Mouse (Mus musculus) limb, embryonic 15.5 days (tissue): ENCODE measurements around the gene Tmbim4. TPM values are rescaled to one million over a fixed set of nuclear protein-coding genes. Genes with fewer than 3 reads are reported as not detected.

Experiments
- ATAC-seq: fragments of 200-750 bp; cut with Nextera tagmentation; 2 replicates; pipeline ENCODE4 v1.8.0; 2017; ENCODE audit warnings: low read depth, moderate TSS enrichment; ENCODE audit not compliant: insufficient number of reproducible peaks, low FRiP score, low TSS enrichment
- H3K27ac ChIP-seq: fragments of 300-500 bp; sonication (generic); 2 replicates; pipeline ENCODE4 v1.5.1; 2015; ENCODE audit warnings: moderate library complexity, mild to moderate bottlenecking, inconsistent platforms
- H3K27me3 ChIP-seq: fragments of 300-500 bp; sonication (generic); 2 replicates; pipeline ENCODE4 v1.6.1; 2015; ENCODE audit warnings: inconsistent platforms
- H3K36me3 ChIP-seq: fragments of 300-500 bp; sonication (generic); 2 replicates; pipeline ENCODE4 v1.6.1; 2015; ENCODE audit warnings: inconsistent platforms
- H3K4me1 ChIP-seq: fragments of 300-500 bp; sonication (generic); 2 replicates; pipeline ENCODE4 v1.6.1; 2015; ENCODE audit warnings: inconsistent platforms
- H3K4me2 ChIP-seq: fragments of 300-500 bp; sonication (generic); 2 replicates; pipeline ENCODE4 v1.6.1; 2015; ENCODE audit warnings: mild to moderate bottlenecking, inconsistent platforms
- H3K4me3 ChIP-seq: fragments of 300-500 bp; sonication (generic); 2 replicates; pipeline ENCODE4 v1.5.1; 2015; ENCODE audit warnings: mild to moderate bottlenecking, inconsistent platforms
- H3K9ac ChIP-seq: fragments of 300-500 bp; sonication (generic); 2 replicates; pipeline ENCODE4 v1.6.1; 2015; ENCODE audit warnings: inconsistent platforms
- H3K9me3 ChIP-seq: fragments of 300-500 bp; sonication (generic); 2 replicates; pipeline ENCODE4 v1.6.1; 2016; ENCODE audit warnings: inconsistent platforms
- WGBS: fragments of 180-500 bp; shearing (Covaris S2); methylation state at CpG from one replicate; pipeline ENCODE4 v1.1.7; 2015; 5-methylcytosine and 5-hydroxymethylcytosine counted together
- polyA plus RNA-seq: library from polyadenylated mRNA; unstranded; fragments of >200 nt; fragmentation: Nextera tagmentation; extraction: Ambion mirVana; gene quantifications from 2 replicates; pipeline ENCODE4 v1.2.1, GENCODE M21; 2015

Tmbim4 gene
- polyA plus RNA-seq, 1 experiment from 2014 or later: 102 TPM

DNA sequence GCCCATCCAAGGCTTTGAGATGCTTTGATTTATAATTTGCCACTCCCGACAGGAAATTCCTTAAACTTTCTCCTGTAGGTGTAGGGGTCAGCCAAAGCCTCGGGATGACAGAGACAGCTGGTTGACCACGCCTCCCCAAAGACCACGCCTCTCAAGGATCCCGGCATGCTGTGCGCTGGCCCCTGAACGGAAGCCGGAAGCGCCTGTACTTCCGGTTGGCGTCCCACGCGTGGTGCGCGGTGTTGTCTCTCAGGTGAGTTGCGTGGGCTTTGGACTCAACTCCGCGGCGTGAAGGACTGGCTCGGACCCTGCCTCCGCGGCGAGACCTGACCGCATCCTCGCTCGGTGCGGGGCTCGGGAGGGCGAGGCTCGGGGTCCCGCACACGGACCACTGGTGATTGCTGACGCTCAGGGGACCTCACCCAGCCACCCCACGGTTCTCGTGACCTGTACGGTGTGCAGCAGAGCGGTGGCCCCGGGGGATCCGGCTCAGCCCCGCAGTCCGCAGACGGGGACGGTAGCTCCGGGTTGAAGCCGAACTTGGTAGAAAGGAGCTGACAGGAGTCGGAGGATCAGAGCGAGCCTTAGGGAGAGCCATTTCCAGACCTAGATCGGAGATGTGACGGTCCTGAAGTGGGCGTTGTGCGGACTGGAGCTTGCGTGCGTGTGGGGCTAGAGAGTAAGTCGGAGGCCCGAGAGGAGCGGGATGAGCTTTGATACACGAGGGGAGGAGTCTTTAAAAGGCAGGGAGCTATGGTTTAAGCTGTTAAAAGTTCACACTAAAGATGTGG is 25.7 kb downstream of the Tmbim4 start, which contains the start of gene Llph:
Gene Llph, plus strand, starts transcription at position 200 of the 791 bp plus-strand sequence.
- WGBS: under 1% methylated on average over 57 of the region's 57 CpGs
- peak; percentile 82 for ATAC-seq

DNA sequence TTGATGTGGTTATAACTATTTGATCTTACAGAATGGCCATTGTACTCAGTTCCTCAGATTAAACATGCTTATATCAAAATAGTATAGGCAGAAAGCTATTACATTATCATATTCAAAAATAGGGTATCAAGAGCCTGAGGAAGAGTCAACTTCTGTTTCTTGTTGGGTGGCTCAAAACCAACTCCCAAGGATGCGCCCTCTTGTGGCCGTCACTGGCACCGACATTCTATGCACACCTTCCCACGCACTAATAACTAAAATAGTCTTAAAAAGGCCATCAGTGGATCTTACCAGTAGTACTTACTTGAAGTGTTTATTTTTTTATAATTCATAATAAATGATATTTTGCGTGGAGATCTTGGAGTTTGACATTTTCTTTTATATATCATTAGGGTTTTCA is 30.3 kb downstream of the Tmbim4 start:
- ATAC-seq: no peak
- Histone ChIP-seq H3K4me1 (peaks cover 15% of the 10 kb centered on the region), H3K9ac (no peak overlapping the region), H3K27ac (no peak overlapping the region), H3K4me2 (no peak overlapping the region), H3K36me3 (peaks cover 28% of the 10 kb centered on the region), H3K9me3 (no peaks in the 10 kb centered on the region), H3K27me3 (no peaks in the 10 kb centered on the region), H3K4me3 (no peak overlapping the region)
- WGBS: 40% methylated on average over 5 of the region's 5 CpGs

More for the DNA sequence above, 25.7 kb downstream of the Tmbim4 start, which contains the start of gene Llph:
- Histone ChIP-seq H3K4me2 (peak within 1 kb of the TSS; percentile 74), H3K9me3 (no peaks in the 10 kb centered on the region), H3K4me1 (peaks cover 14% of the 10 kb centered on the region), H3K9ac (peak within 1 kb of the TSS; percentile 79), H3K27me3 (no peaks in the 10 kb centered on the region), H3K27ac (peak within 1 kb of the TSS; percentile 73), H3K4me3 (peak within 1 kb of the TSS; percentile 100), H3K36me3 (peaks cover 30% of the 10 kb centered on the region)

DNA sequence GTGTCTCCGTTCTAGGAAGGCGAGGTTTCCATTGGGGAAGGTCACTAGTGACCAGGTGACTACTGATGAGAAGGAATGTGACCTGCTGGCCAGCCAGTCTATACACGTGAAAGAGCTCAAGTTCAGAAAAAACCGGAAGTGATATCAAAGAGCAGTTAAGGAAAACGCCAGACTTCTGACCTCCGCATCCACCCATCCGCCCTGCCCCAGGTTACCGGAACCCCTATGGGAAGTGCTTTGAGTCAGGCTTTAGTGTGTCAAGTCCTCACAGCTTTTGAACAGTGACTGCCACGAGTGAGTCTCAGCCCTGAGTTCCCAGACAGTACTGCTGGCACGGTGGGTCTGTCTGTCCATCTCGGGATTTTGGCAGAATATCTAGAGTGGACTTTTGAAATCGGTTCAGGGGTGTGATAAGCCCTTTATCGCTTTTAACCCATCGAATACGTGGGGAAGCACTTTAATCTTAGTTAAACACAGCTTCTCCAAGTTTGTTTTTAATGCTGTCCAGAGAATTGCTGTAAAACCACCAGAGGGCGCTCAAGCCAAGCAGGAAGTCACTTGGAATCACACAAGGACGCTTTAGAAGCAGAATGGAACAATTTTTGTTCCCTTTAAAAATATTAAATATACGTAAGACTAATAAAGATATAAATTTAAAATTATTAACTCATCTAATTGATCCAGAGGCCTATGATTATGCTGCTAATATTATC is 32.4 kb downstream of the Tmbim4 start:
- Histone ChIP-seq H3K4me1 (0 out of 2 replicates have a peak, but pooled peaks cover 9% of the 10 kb centered on the region), H3K4me2 (peak overlapping the region; percentile 27; the same call in 1 of the 2 replicates), H3K27me3 (no peaks in the 10 kb centered on the region), H3K9me3 (no peaks in the 10 kb centered on the region), H3K36me3 (peaks cover 24% of the 10 kb centered on the region), H3K4me3 (no peak overlapping the region), H3K27ac (no peak overlapping the region), H3K9ac (no peak overlapping the region)
- 25% methylated on average over 18 of the region's 18 CpGs for WGBS
- no peak for ATAC-seq

DNA sequence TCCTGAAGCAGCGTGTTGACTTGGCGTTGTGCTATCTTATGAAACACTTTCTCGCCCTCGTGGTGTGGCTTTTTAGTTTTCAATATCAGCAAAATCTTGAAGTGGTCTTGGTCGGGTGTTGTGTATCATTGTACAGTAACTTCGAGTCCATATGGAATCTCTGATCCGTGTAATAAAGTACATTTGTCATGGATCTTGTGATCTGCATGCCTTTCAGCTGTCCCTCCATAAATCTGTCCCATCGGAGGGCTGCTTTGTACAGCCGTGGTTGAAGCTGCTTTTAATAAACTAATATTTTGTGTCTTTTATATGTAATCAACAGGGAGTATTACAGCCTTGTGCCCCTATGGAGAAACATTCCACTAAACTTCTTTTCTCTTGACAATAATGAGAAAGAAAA is 35.5 kb downstream of the Tmbim4 start:
- Histone ChIP-seq H3K4me3 (no peak overlapping the region), H3K27me3 (no peaks in the 10 kb centered on the region), H3K27ac (no peak overlapping the region), H3K9me3 (no peaks in the 10 kb centered on the region), H3K4me2 (no peak overlapping the region), H3K36me3 (0 out of 2 replicates have a peak, but pooled peaks cover 3% of the 10 kb centered on the region), H3K9ac (no peak overlapping the region), H3K4me1 (0 out of 2 replicates have a peak, but pooled peaks cover 5% of the 10 kb centered on the region)
- 49% methylated on average over 9 of the region's 9 CpGs for WGBS
- ATAC-seq: no peak; the same call in 1 of the 2 replicates

DNA sequence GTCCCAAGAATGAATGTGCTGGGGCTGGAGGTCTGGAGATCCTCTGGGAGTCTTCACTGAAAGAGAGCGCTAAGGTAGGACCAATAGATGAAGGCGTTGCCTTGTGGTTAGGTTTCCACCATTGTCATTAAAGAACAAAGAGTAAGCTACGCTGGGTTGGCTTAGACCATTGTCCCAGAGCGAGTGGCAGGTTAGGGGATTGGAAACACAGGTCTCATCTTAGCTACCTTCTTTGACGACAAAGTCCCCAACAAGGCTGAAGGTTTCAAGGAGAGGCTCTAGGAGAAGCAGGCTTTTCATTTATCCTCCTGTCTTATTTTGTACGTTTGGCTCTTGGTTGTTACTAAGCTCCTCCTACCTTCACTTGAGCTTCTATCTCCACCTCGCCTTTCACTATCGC is 36.9 kb downstream of the Tmbim4 start:
- no peak overlapping the region for H3K27ac ChIP-seq
- no peak overlapping the region for H3K4me2 ChIP-seq
- H3K36me3 ChIP-seq: no peaks in the 10 kb centered on the region
- peaks cover 13% of the 10 kb centered on the region; the same call in 1 of the 2 replicates for H3K4me1 ChIP-seq
- no peaks in the 10 kb centered on the region for H3K27me3 ChIP-seq
- H3K9me3 ChIP-seq: no peaks in the 10 kb centered on the region
- no peak for ATAC-seq
- 91% methylated on average over 8 of the region's 8 CpGs for WGBS
- H3K9ac ChIP-seq: no peak overlapping the region
- H3K4me3 ChIP-seq: no peak overlapping the region

DNA sequence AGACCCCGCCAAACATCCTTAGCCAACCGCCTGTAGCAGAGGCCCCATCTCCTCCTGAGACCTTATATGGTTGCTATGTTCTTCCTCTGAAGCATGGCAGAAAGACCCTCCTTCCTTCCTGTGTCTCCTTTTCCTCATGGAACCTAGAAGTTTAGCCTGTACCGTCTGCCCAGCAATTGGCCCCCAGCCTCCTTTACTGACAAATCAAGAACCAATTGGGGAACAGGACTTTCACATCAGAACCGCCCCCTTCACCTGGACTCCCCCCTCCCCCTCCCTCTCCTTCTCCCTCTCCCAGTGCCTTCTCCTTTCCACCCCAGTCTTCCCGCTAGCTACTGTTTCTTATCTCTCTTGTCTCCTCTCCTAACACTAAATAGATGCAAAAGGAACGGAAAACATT is 38.1 kb downstream of the Tmbim4 start:
- no peak overlapping the region for H3K4me2 ChIP-seq
- no peak overlapping the region for H3K9ac ChIP-seq
- no peaks in the 10 kb centered on the region for H3K36me3 ChIP-seq
- H3K27ac ChIP-seq: no peak overlapping the region
- 68% methylated on average over 6 of the region's 6 CpGs for WGBS
- no peaks in the 10 kb centered on the region for H3K9me3 ChIP-seq
- no peak for ATAC-seq
- peaks cover 10% of the 10 kb centered on the region; the same call in 1 of the 2 replicates for H3K4me1 ChIP-seq
- H3K4me3 ChIP-seq: no peak overlapping the region
- H3K27me3 ChIP-seq: no peaks in the 10 kb centered on the region

DNA sequence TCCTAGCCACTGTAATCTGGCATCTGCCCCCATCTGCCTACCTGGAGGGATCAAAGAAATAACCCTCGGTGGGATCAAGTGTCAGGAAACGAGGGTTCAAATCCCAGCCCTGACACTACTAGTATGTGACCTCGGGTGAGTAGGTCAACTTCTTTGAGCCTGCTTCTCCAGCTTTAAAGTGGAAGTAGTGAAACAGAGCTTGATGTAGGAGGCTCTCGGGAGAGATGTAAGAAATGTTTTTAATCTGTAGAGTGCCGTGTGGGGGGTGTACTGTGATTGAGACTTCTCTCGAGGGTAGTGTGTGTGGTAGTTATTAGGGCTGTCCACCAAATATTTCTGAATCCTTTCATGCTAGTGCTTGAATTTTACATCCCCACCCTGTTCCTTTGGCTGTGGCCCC is 41.0 kb downstream of the Tmbim4 start:
- H3K4me1 ChIP-seq: peaks cover 27% of the 10 kb centered on the region

DNA sequence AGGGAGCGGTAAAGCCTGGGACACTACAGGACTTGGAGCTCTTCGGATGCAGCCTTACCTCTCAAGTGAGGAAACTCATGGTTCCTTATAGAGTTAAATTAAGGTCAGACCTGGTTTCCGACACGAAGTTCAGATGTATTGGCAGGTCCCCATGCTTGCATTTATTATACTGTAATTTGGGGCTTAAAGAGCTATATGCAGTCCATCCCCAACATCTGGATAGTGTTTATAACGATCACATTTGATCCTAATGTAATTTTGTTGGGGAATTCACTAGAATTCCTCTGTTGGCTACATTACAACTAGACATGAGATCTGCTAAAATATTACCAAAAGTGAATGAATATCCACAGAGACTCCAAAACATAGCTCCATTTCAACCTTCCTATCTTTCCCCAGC is 44.3 kb downstream of the Tmbim4 start:
- 33% methylated on average over 5 of the region's 5 CpGs for WGBS
- H3K27ac ChIP-seq: no peak overlapping the region
- peak overlapping the region; percentile 17; the same call in 1 of the 2 replicates for H3K4me2 ChIP-seq

More for the DNA sequence above, 41.0 kb downstream of the Tmbim4 start:
- WGBS: 27% methylated on average over 6 of the region's 6 CpGs
- H3K4me3 ChIP-seq: no peak overlapping the region
- no peak overlapping the region for H3K9ac ChIP-seq
- H3K36me3 ChIP-seq: no peaks in the 10 kb centered on the region
- no peak for ATAC-seq
- H3K27ac ChIP-seq: no peak overlapping the region
- no peaks in the 10 kb centered on the region for H3K9me3 ChIP-seq
- H3K27me3 ChIP-seq: no peaks in the 10 kb centered on the region
- H3K4me2 ChIP-seq: no peak overlapping the region

DNA sequence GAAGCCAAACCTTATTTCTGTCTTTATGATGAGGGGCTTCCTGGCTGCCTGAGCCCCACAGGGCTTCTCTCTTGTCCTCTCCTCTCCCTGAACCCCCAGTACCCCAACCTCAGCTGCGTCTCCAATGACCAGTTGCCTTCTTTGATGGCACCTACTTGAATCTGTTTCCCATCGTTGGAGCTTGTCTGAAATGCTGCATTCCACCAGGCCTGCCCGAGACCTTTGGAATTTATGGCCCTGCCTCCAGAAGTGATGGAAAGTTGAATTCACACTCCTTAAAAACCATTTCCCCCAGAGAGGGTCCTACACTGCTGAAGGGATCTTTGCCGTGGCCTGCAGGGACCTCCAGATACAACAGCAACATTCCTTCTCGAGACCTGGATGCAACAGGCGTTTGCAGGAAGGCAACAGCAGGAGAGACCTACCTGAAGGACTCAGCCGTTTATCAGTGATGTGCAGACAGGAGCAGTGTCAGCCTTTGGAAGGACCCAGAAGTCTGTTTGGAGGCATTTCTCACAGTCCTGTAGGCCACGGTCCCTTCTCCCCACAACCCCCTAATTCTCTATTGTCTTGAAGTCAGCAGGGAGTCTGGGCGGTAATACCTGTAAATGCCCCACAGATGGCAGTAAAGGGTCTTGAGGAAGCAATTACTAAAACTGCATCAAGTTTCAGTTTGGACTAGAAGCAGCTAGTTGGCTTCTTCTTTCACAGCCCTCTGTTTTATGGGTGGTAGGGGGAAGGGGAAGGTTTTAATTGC is 45.8 kb downstream of the Tmbim4 start:
- H3K9ac ChIP-seq: no peak overlapping the region
- H3K36me3 ChIP-seq: no peaks in the 10 kb centered on the region
- H3K4me1 ChIP-seq: peaks cover 35% of the 10 kb centered on the region
- WGBS: 15% methylated on average over 9 of the region's 9 CpGs
- H3K27me3 ChIP-seq: no peaks in the 10 kb centered on the region
- no peaks in the 10 kb centered on the region for H3K9me3 ChIP-seq
- peak overlapping the region; percentile 27; the same call in 1 of the 2 replicates for H3K27ac ChIP-seq
- H3K4me2 ChIP-seq: peak overlapping the region; percentile 25
- no peak for ATAC-seq
- no peak overlapping the region for H3K4me3 ChIP-seq

More for the DNA sequence above, 44.3 kb downstream of the Tmbim4 start:
- no peak overlapping the region for H3K9ac ChIP-seq
- peaks cover 28% of the 10 kb centered on the region for H3K4me1 ChIP-seq
- no peak overlapping the region for H3K4me3 ChIP-seq
- H3K27me3 ChIP-seq: no peaks in the 10 kb centered on the region
- H3K36me3 ChIP-seq: no peaks in the 10 kb centered on the region
- no peak for ATAC-seq
- H3K9me3 ChIP-seq: no peaks in the 10 kb centered on the region

DNA sequence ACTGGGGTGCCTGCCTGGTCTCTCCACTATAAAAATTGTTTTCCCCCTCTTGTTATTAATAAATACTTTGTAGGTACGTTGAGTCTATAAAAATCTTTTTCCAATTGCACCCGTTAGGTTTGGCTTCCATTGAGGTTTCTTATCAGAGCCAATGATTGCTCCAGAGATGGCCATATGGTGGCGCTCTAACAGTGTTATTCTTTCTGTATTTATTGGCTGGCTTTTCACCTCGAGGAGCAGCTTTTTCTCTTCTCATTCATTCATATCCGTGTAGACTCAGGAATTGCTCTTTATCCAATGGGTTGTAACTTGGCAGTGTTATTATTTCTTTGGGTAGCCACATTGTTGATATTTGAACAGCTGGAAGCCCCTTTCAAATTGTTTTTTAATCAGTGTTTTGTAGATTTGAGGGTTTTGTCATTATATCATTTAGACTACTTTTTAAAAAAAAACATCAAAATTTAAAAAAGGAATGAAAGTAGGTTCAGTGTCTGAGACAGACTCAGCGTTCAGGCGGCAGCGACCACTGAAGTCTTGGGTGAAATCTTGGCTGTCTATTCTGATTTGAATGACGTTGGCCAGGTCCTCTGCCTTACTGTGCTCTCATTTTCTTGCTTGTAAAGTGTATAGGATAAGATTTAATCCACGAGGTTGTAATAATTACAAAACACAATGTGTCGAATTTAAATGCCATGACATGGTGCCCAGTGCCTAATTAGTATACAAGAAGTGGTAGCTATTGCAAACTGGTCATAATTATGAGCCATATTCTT is 49.7 kb downstream of the Tmbim4 start:
- no peak for ATAC-seq
- H3K27ac ChIP-seq: no peak overlapping the region
- no peaks in the 10 kb centered on the region for H3K36me3 ChIP-seq

DNA sequence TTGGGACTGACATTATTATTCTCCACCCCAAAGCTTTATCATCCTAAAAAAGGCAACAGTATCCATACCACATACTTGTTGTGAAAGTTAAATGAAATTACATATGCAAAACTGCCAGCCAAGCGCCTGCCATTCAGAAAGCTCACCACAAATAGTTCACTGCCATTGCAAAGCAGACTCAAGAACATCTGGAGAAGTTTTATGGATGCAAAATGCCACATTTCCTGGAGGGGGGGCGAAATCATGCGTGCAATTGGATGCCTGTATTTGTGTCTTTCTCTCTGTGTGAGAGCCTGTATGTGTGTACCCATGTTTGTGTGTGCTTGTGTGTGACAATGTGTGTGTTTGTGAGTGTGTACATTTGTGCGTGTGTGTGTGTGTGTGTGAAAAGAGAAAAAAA is 50.4 kb downstream of the Tmbim4 start:
- Histone ChIP-seq H3K27me3 (peaks cover 5% of the 10 kb centered on the region; the same call in 1 of the 2 replicates), H3K9me3 (no peaks in the 10 kb centered on the region), H3K9ac (no peak overlapping the region), H3K4me2 (no peak overlapping the region), H3K36me3 (no peaks in the 10 kb centered on the region), H3K4me3 (no peak overlapping the region), H3K4me1 (peaks cover 18% of the 10 kb centered on the region), H3K27ac (no peak overlapping the region)
- 45% methylated on average over 4 of the region's 4 CpGs for WGBS
- ATAC-seq: no peak

More for the DNA sequence above, 49.7 kb downstream of the Tmbim4 start:
- Histone ChIP-seq H3K4me3 (no peak overlapping the region), H3K4me1 (peaks cover 24% of the 10 kb centered on the region), H3K27me3 (peaks cover 5% of the 10 kb centered on the region; the same call in 1 of the 2 replicates), H3K4me2 (no peak overlapping the region), H3K9ac (no peak overlapping the region), H3K9me3 (no peaks in the 10 kb centered on the region)
- 32% methylated on average over 11 of the region's 11 CpGs for WGBS
